Mouse (Mus musculus): ENCODE data around the gene Phactr1. TPM values are rescaled to one million over a fixed set of nuclear protein-coding genes. Genes with fewer than 3 reads are reported as not detected.

The Phactr1 gene
- polyA plus RNA-seq, 1 experiment from 2014 or later: 14.5 TPM

GRCm38 (mm10) chr13:42822545-42822944 is 142.1 kb downstream of the Phactr1 start:
- H3K27ac ChIP-seq (replicated peaks; ENCODE audit: low read depth, low read length): no peak overlapping the region
- no peaks in the 10 kb centered on the region for H3K36me3 ChIP-seq (ENCODE audit: control insufficient read depth, insufficient read depth, low read length)
- H3K27me3 ChIP-seq (replicated peaks; ENCODE audit: control insufficient read depth, insufficient read depth, low read length): no peaks in the 10 kb centered on the region
- ATAC-seq (ENCODE audit: low read depth): peak; percentile 75
- H3K4me1 ChIP-seq (ENCODE audit: control insufficient read depth, insufficient read depth, low read length): no peaks in the 10 kb centered on the region
- WGBS: 17% methylated on average over 10 of the region's 10 CpGs
- H3K9ac ChIP-seq (ENCODE audit: low read depth, low read length): no peak overlapping the region
- peak; percentile 68 for DNase-seq (ENCODE audit: low spot score)
- no peak overlapping the region for H3K4me2 ChIP-seq (ENCODE audit: low read depth, low read length)
- no peaks in the 10 kb centered on the region for H3K9me3 ChIP-seq (ENCODE audit: control insufficient read depth, low read length)
- no peak overlapping the region for H3K4me3 ChIP-seq (ENCODE audit: low read depth, low read length)

GRCm38 (mm10) chr13:42823875-42824274 is 143.5 kb downstream of the Phactr1 start:
- DNase-seq (ENCODE audit: low spot score): no peak
- 85% methylated on average over 7 of the region's 7 CpGs for WGBS

GRCm38 (mm10) chr13:42826602-42827001 is 146.2 kb downstream of the Phactr1 start:
- ATAC-seq (ENCODE audit: low read depth): no peak
- Histone ChIP-seq H3K27ac (replicated peaks; ENCODE audit: low read depth, low read length) (no peak overlapping the region), H3K4me3 (ENCODE audit: low read depth, low read length) (no peak overlapping the region), H3K27me3 (replicated peaks; ENCODE audit: control insufficient read depth, insufficient read depth, low read length) (no peaks in the 10 kb centered on the region), H3K9me3 (ENCODE audit: control insufficient read depth, low read length) (no peaks in the 10 kb centered on the region), H3K4me2 (ENCODE audit: low read depth, low read length) (no peak overlapping the region), H3K4me1 (ENCODE audit: control insufficient read depth, insufficient read depth, low read length) (peaks cover 7% of the 10 kb centered on the region), H3K9ac (ENCODE audit: low read depth, low read length) (no peak overlapping the region), H3K36me3 (ENCODE audit: control insufficient read depth, insufficient read depth, low read length) (no peaks in the 10 kb centered on the region)
- 55% methylated on average over 8 of the region's 8 CpGs for WGBS
- no peak for DNase-seq (ENCODE audit: low spot score)

More at GRCm38 (mm10) chr13:42823875-42824274, 143.5 kb downstream of the Phactr1 start:
- H3K4me1 ChIP-seq (ENCODE audit: control insufficient read depth, insufficient read depth, low read length): peaks cover 3% of the 10 kb centered on the region; the same call in 1 of the 2 replicates
- H3K36me3 ChIP-seq (ENCODE audit: control insufficient read depth, insufficient read depth, low read length): no peaks in the 10 kb centered on the region
- no peak overlapping the region for H3K4me3 ChIP-seq (ENCODE audit: low read depth, low read length)
- no peak for ATAC-seq (ENCODE audit: low read depth)
- no peak overlapping the region for H3K9ac ChIP-seq (ENCODE audit: low read depth, low read length)
- no peaks in the 10 kb centered on the region for H3K27me3 ChIP-seq (replicated peaks; ENCODE audit: control insufficient read depth, insufficient read depth, low read length)
- H3K27ac ChIP-seq (replicated peaks; ENCODE audit: low read depth, low read length): no peak overlapping the region
- H3K9me3 ChIP-seq (ENCODE audit: control insufficient read depth, low read length): no peaks in the 10 kb centered on the region
- no peak overlapping the region for H3K4me2 ChIP-seq (ENCODE audit: low read depth, low read length)

GRCm38 (mm10) chr13:42828978-42829377 is 148.6 kb downstream of the Phactr1 start:
- no peak overlapping the region for H3K4me2 ChIP-seq (ENCODE audit: low read depth, low read length)
- ATAC-seq (ENCODE audit: low read depth): peak; percentile 64

GRCm38 (mm10) chr13:42835441-42835840 is 155.0 kb downstream of the Phactr1 start:
- Histone ChIP-seq H3K4me3 (ENCODE audit: low read depth, low read length) (no peak overlapping the region), H3K9ac (ENCODE audit: low read depth, low read length) (no peak overlapping the region), H3K36me3 (ENCODE audit: control insufficient read depth, insufficient read depth, low read length) (no peaks in the 10 kb centered on the region), H3K4me2 (ENCODE audit: low read depth, low read length) (no peak overlapping the region), H3K27me3 (replicated peaks; ENCODE audit: control insufficient read depth, insufficient read depth, low read length) (no peaks in the 10 kb centered on the region), H3K4me1 (ENCODE audit: control insufficient read depth, insufficient read depth, low read length) (no peaks in the 10 kb centered on the region), H3K9me3 (ENCODE audit: control insufficient read depth, low read length) (no peaks in the 10 kb centered on the region), H3K27ac (replicated peaks; ENCODE audit: low read depth, low read length) (no peak overlapping the region)
- 61% methylated on average over 2 of the region's 2 CpGs for WGBS
- DNase-seq (ENCODE audit: low spot score) (peak; percentile 40), ATAC-seq (ENCODE audit: low read depth) (no peak)

More at GRCm38 (mm10) chr13:42828978-42829377, 148.6 kb downstream of the Phactr1 start:
- no peaks in the 10 kb centered on the region for H3K9me3 ChIP-seq (ENCODE audit: control insufficient read depth, low read length)
- peak; percentile 77 for DNase-seq (ENCODE audit: low spot score)
- H3K4me1 ChIP-seq (ENCODE audit: control insufficient read depth, insufficient read depth, low read length): peaks cover 7% of the 10 kb centered on the region
- H3K4me3 ChIP-seq (ENCODE audit: low read depth, low read length): no peak overlapping the region
- H3K27me3 ChIP-seq (replicated peaks; ENCODE audit: control insufficient read depth, insufficient read depth, low read length): no peaks in the 10 kb centered on the region
- no peak overlapping the region for H3K9ac ChIP-seq (ENCODE audit: low read depth, low read length)
- WGBS: 19% methylated on average over 7 of the region's 9 CpGs
- H3K36me3 ChIP-seq (ENCODE audit: control insufficient read depth, insufficient read depth, low read length): no peaks in the 10 kb centered on the region
- H3K27ac ChIP-seq (replicated peaks; ENCODE audit: low read depth, low read length): no peak overlapping the region; the same call in 1 of the 2 replicates

- no peaks in the 10 kb centered on the region for H3K4me1 ChIP-seq (ENCODE audit: control insufficient read depth, insufficient read depth, low read length)
- no peak overlapping the region for H3K4me3 ChIP-seq (ENCODE audit: low read depth, low read length)
- ATAC-seq (ENCODE audit: low read depth): no peak
- DNase-seq (ENCODE audit: low spot score): no peak
- H3K27ac ChIP-seq (replicated peaks; ENCODE audit: low read depth, low read length): no peak overlapping the region
- no peak overlapping the region for H3K4me2 ChIP-seq (ENCODE audit: low read depth, low read length)
- H3K9ac ChIP-seq (ENCODE audit: low read depth, low read length): no peak overlapping the region
- 76% methylated on average over 2 of the region's 2 CpGs for WGBS
- H3K36me3 ChIP-seq (ENCODE audit: control insufficient read depth, insufficient read depth, low read length): no peaks in the 10 kb centered on the region
- no peaks in the 10 kb centered on the region for H3K9me3 ChIP-seq (ENCODE audit: control insufficient read depth, low read length)
- H3K27me3 ChIP-seq (replicated peaks; ENCODE audit: control insufficient read depth, insufficient read depth, low read length): no peaks in the 10 kb centered on the region
These were observed 158.9 kb downstream of the Phactr1 start for GRCm38 (mm10) chr13:42839358-42839757.

GRCm38 (mm10) chr13:42852086-42852485 is 171.7 kb downstream of the Phactr1 start:
- Histone ChIP-seq H3K9ac (ENCODE audit: low read depth, low read length) (no peak overlapping the region), H3K36me3 (ENCODE audit: control insufficient read depth, insufficient read depth, low read length) (no peaks in the 10 kb centered on the region), H3K4me1 (ENCODE audit: control insufficient read depth, insufficient read depth, low read length) (no peaks in the 10 kb centered on the region), H3K9me3 (ENCODE audit: control insufficient read depth, low read length) (no peaks in the 10 kb centered on the region), H3K4me3 (ENCODE audit: low read depth, low read length) (no peak overlapping the region), H3K27ac (replicated peaks; ENCODE audit: low read depth, low read length) (no peak overlapping the region), H3K27me3 (replicated peaks; ENCODE audit: control insufficient read depth, insufficient read depth, low read length) (no peaks in the 10 kb centered on the region), H3K4me2 (ENCODE audit: low read depth, low read length) (no peak overlapping the region)
- ATAC-seq (ENCODE audit: low read depth): no peak
- 81% methylated on average over 10 of the region's 10 CpGs for WGBS
- DNase-seq (ENCODE audit: low spot score): no peak

GRCm38 (mm10) chr13:42853900-42854595 is 173.6 kb downstream of the Phactr1 start:
- ATAC-seq (ENCODE audit: low read depth) (peak; percentile 37; the same call in 1 of the 2 replicates), DNase-seq (ENCODE audit: low spot score) (peak; percentile 39)
- Histone ChIP-seq H3K9ac (ENCODE audit: low read depth, low read length) (no peak overlapping the region), H3K36me3 (ENCODE audit: control insufficient read depth, insufficient read depth, low read length) (no peaks in the 10 kb centered on the region), H3K27ac (replicated peaks; ENCODE audit: low read depth, low read length) (no peak overlapping the region), H3K4me1 (ENCODE audit: control insufficient read depth, insufficient read depth, low read length) (no peaks in the 10 kb centered on the region), H3K4me2 (ENCODE audit: low read depth, low read length) (no peak overlapping the region), H3K4me3 (ENCODE audit: low read depth, low read length) (no peak overlapping the region), H3K27me3 (replicated peaks; ENCODE audit: control insufficient read depth, insufficient read depth, low read length) (no peaks in the 10 kb centered on the region), H3K9me3 (ENCODE audit: control insufficient read depth, low read length) (no peaks in the 10 kb centered on the region)
- WGBS: 28% methylated on average over 11 of the region's 11 CpGs
